Mouse (Mus musculus) monocyte, adult 2 months (primary cell): ENCODE results near the gene Zfp979.
"Not testable (repeated sequence)": the region's sequence is repeated elsewhere in the genome, so short reads cannot be mapped to it uniquely, and the experiment has no call there.

Source experiments
- DNase-seq, 2 experiments: peaks; one replicate each; pipeline ENCODE4 v3.0.0; 2022; ENCODE audit warnings: low spot score in 2 of 2, low read depth in 1 of 2

The Zfp979 gene

DNA sequence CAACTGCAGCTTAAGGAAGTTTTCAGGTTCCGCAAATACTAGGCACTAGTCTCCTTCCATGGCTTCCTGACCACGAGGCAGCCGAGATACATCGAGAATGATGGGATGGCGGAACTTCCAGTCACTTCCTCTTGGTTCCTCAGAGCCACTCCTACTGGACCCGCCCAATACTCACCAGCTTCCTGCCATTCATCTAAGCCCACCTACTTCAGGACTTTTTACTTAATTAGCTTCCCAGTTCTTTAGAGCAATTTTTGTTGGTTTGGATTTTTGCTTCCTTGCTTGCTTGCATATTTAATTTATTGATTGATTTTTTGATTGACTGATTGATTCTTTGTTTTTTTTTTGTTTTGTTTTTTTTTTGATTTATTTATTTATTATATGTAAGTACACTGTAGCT, at the start of gene Zfp979:
Gene Zfp979, minus strand, starts transcription at position 101 of the 400 bp plus-strand sequence.
- DNase-seq = not testable (repeated sequence)

DNA sequence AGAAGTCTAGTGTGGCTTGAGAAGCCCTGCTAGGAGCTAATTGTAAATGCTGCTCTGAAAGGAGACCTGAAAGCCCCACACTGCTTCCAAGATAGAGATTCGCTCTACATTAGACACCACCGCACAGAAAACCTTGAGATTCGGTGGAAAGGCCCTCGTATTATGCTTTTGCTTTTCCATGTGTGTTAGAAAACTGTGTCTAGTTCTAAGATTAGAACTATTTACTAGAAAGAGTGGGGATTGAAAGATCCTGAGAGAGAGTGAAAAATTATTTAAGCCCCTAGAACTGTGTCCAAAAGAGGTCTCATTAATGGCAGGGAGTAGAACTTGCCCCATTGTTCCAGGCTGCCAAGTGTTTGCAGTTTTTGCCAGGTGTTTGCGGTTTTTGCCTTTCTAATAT, 12.9 kb upstream of the Zfp979 start:
- not testable (repeated sequence) for DNase-seq

DNA sequence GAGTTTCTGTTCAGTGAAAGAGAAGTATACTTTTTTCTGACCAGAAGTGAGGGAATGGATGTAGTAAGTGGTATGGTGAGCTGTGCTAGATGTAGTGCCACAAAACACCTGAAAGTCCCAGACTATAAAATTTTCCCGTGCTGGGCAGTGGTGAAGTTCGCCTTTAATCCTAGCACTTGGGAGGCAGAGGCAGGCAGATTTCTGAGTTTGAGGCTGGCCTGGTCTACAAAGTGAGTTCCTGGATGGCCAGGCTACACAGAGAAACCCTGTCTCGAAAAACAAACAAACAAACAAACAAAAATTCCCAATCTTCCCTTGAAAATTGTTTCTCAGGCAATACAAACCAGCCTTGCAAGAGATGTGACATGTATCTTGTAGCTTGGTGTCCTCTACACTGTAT, 5.1 kb upstream of the Zfp979 start:
- not testable (repeated sequence) for DNase-seq

DNA sequence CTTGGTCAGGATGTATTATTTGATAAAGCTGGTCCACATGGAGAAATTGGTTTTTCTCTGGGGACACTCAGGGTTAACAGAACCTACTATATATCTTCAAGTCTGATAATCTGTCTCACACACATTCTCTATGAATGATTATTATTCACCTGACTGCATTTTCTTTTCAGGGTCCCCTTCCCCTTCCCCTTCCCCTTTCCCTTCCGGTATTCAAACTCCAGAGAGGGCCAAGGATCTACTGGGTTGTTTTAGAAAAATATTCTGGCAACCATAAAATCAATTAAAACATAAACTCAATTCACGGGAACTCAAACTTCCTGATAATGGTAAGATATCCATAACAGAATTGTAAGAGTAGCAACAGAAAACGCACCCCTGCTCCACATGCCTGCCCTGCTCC, 381 bp downstream of the Zfp979 start:
- not testable (repeated sequence) for DNase-seq

DNA sequence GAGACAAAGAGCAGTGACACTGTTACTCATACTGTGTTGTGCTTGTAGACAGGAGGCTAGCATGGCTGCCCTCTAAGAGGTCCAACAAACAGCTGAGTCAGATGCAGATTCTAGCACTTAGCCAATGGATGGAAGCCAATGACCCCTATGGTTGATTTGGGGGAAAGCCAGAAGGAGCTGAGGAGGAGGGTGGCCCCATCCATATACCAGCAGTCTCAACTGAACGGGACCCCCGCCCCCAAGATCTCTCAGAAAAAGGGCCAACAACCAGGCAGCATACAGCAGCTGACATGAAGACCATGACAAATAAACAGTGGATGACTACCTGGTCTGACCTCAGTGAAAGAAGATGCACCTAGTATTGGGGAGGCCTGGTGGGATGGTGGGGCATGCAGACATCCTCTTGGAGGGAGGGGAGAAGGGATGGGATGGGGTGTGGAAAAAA, 8.5 kb downstream of the Zfp979 start:
- not testable (repeated sequence) for DNase-seq

DNA sequence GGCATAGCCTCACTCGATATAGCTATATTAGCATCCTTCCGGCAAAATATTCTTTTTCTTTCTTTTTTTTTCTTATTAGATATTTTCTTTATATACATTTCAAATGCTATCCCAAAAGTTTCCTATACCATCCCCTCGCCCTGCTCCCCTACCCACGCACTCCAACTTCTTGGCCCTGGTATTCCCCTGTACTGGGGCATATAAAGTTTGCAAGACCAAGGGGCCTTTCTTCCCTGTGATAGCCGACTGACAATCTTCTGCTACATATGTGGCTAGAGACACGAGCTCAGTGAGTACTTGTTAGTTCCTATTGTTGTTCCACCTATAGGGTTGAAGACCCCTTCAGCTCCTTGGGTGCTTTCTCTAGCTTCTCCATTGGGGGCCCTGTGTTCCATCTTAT, 35.8 kb downstream of the Zfp979 start:
- not testable (repeated sequence) for DNase-seq

DNA sequence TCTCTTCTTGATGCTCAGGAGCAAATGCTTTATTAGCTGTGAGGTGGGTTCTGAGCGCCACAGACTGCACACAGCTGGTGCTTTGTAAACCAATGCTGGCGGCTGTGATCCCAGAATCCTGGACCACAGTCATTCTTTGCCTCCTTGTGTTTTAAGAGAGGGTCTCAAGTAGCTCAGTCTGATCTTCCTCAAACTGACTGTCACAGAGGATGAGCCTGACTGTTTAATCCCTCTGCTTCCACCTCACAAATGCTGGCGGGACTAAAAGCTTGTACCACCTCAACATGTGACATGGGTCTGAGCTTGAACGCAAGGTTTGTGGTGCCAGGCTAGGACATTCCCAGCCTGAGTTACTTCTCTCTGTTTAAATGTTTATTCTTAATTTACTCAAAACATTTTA, 36.8 kb downstream of the Zfp979 start:
- no peak for DNase-seq

DNA sequence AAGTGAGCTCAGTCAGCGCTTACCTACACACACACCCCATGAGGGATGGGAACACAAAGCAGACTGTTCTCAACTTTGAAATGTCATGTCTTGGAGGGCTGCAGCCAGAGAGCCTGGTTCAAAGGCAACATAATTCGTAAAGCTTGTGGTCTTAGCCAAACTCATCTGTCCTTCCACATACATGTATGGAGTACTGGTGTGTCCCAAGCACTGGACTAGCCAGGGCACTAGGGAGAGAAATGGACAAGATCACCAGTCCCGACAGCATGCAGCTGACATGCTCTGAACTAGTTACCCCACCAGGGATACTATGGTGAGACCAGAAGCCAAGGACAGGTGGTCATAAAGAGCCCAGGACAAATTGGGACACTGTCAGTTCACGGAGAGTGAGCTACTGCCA, 38.5 kb downstream of the Zfp979 start:
- DNase-seq = no peak

DNA sequence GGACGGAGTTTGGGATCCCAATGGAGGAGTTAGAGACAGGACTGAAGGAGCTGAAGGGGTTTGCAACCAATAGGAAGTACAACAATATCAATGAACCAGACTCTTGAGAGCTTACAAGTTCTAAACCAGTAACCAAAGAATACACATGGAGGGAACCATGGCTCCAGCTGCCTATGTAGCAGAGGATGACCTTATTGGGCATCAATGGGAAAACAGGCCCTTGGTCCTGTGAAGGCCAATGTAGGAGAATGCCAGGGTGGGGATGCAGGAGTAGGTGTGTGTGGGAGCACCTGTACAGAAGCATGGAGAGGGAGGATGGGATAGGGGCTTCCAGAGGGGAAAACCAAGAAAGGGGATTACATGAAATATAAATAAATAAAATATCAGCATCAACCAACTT, 40.4 kb downstream of the Zfp979 start:
- no peak for DNase-seq

DNA sequence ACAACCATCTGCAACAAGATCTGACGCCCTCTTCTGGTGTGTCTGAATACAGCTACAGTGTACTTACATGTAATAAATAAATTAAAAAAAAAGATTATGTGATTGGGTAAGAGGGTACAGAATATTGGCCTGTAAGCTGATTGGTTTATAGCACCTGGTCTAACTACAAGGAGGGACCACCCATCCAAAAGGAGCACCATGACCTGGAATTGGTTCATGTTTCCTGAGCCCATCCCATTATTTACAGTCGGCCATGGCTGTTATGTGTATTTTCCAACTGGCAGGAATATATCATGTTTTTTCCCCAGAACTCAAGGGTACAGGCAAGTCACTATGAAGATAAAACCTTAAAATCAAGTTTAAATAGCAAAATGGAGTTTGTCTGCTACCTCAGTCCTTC, 43.5 kb downstream of the Zfp979 start:
- DNase-seq = no peak

DNA sequence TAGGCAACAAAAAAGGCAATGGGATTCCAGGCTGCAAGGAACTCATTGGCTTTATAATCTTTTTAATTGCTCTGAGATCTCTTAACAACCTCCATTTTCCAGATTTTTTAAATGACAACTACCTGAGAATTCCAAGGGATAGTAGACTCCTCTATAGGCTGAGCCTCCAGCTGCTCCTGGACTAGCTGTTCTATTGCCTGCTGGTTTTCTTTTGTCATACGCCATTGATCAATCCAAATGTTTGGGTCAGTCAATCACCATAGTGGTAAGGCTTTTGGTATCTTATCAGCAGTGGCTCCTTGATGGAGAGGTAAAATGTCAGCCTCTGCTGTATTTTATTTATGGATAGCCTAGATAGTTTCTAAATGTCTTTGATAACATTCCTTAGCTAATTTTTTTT, 44.6 kb downstream of the Zfp979 start:
- no peak for DNase-seq

DNA sequence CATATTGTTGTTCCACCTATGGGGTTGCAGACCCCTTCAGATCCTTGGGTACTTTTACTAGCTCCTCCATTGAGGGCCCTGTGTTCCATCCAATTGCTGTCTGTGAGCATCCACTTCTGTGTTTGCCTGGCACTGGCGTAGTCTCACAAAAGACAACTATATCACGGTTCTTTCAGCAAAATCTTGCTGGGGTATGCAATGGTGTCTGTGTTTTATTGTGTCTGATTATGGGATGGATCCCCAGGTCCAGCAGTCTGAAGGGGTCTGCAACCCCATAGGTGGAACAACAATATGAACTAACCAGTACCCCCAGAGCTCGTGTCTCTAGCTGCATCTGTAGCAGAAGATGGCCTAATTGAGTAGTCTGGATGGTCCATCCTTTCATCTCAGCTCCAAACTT, 47.7 kb downstream of the Zfp979 start:
- not testable (repeated sequence) for DNase-seq

DNA sequence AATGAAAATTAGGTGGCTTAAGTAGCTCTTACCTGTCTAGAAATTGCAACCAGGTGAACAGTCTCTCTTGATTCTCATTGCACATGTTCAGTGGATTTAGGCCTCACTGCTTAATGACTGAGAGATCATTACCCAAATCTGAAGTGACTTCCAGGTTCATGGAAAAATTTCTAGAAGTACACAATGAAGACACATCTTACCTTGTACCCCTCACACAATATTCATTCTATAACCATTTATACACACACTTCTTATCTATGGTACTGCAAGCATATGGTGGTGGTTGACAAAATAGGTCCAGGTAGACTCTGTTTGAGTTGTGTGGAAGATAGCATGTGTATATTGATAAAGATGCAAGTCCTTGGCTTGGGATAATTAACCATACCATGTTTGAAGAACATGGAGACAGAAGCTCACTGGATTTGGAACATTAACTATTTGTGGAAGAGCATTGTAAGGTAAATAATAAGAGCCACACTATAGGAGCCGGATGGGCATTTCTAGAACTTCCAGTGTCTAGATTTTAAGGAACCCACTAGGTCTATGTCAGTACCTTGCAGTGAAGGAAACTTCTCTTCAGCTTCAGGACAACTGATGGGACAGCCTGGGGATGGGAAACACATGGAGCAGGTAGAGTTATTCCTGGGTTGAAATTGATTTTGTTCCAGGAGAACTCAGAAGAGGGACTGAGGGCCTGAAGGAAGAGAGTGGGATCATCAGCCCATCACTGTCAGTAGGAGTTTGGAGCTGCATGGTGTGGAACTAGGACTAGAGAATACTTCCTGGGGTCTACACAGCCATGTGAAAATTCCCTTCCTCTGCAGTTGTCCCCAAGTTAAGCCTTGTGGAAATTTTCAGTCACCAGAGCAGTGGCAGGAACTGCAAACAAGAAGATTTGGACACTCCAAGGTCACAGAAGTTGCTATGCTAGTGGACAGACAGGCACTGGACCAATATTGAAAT, 55.5 kb downstream of the Zfp979 start:
- DNase-seq = no peak

DNA sequence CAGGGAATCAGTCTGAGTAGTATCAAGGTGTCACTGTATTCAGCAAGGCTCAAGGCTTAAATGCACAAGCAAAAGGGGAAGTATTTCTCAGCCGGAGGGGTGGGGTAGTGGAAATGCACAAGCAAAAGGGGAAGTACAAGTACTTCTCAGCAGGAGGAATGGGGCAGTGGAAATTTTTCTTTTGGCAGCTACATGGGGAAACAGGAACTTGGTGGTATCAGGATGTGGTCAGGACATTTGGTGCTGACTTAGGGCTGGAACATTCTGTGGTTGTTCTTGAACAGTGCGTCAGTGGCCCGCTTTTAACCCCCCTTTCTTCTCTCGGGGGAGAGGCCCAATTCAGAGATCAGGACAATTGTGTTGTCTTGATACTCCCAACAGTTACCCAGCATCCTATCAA, 62.9 kb downstream of the Zfp979 start:
- DNase-seq = not testable (repeated sequence)

DNA sequence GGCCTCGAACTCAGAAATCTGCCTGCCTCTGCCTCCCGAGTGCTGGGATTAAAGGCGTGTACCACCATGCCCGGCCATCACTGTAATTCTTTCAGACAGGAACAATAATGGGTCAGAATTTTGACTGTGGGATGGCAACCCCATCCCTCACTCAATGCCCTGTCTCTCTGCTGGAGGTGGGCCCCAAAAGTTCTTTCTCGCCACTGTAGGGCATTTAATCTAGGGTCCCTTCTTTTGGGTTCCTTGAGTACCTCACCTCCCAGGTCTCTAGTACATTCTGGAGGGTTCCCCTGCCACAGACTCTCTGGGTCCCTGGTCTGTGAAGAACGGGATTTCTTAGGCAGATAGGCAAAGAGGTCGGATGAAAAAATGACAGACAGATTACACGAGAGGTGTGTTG, 71.2 kb downstream of the Zfp979 start:
- not testable (repeated sequence) for DNase-seq

DNA sequence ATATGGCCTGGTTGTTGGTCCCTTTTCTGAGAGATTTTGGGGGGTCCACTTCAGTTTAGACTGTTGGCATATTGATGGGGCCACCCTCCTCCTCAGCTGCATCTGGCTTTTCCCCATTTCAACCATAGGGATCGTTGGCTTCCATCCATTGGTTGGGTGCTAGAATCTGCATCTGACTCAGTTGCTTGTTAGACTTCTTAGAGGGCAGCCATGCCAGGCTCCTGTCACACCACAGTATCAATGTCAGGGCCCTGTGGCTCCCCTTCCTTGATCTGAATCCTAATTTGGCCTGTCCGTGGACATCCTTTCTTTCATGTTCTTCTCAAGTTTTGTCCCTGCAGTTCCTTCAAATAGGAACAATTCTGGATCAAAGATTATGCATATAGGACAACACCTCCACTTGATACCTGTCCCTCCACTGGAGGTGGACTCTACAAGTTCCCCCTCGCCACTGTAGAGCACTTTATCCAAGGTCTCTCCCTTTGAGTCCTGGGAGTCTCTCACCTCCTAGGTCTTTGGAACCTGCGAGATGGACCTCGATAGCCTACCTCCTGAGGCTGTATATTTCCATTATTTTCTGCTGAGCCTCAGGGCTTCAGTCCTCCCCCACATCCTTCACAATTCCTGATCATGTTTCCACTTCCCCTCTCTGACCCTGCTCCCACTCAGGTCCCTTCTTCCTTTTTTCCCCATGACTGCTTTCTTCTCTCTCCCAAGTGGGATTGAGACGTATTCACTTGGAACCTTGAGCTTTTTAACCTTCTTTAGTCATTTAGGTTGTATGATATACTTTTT, 76.7 kb downstream of the Zfp979 start:
- no peak for DNase-seq
